Mouse (Mus musculus): ENCODE results near the gene Slx1b.
"Not testable (repeated sequence)": the region's sequence is repeated elsewhere in the genome, so short reads cannot be mapped to it uniquely, and the experiment has no call there.

The Slx1b gene

GRCm38 (mm10) chr7:126702861-126703756 lies 7.5 kb upstream of the Slx1b start:
- no peak for DNase-seq (ENCODE audit: low spot score)

GRCm38 (mm10) chr7:126702358-126702757 lies 6.8 kb upstream of the Slx1b start:
- no peak for DNase-seq (ENCODE audit: low spot score)

- DNase-seq (ENCODE audit: low spot score), result no peak
These were observed 6.2 kb upstream of the Slx1b start for GRCm38 (mm10) chr7:126701559-126702357.

GRCm38 (mm10) chr7:126701070-126701469 lies 5.5 kb upstream of the Slx1b start:
- DNase-seq (ENCODE audit: low spot score), result peak; percentile 64

- DNase-seq (ENCODE audit: low spot score), result no peak
These were observed 4.8 kb upstream of the Slx1b start for GRCm38 (mm10) chr7:126700063-126701015.

GRCm38 (mm10) chr7:126697838-126698237 lies 2.3 kb upstream of the Slx1b start:
- DNase-seq (ENCODE audit: low spot score), result no peak

- DNase-seq (ENCODE audit: low spot score), result no peak
These were observed 1.3 kb upstream of the Slx1b start for GRCm38 (mm10) chr7:126696886-126697285.

GRCm38 (mm10) chr7:126696303-126696702 lies 719 bp upstream of the Slx1b start:
- DNase-seq (ENCODE audit: low spot score), result no peak

- DNase-seq (ENCODE audit: low spot score), result no peak
These were observed 373 bp downstream of the Slx1b start, which contains the start of gene Bola2 for GRCm38 (mm10) chr7:126695210-126695611. Gene Bola2 (plus strand): TSS chr7:126695401.

- no peak for DNase-seq (ENCODE audit: low spot score)
These were observed 1.0 kb downstream of the Slx1b start for GRCm38 (mm10) chr7:126694441-126695051.

- DNase-seq (ENCODE audit: low spot score), result no peak
These were observed 1.8 kb downstream of the Slx1b start for GRCm38 (mm10) chr7:126693781-126694180.

GRCm38 (mm10) chr7:126693256-126693655 lies 2.3 kb downstream of the Slx1b start:
- DNase-seq (ENCODE audit: low spot score), result peak; percentile 67

- no peak for DNase-seq (ENCODE audit: low spot score)
These were observed 3.2 kb downstream of the Slx1b start for GRCm38 (mm10) chr7:126692426-126692825.

GRCm38 (mm10) chr7:126691676-126692075 lies 3.9 kb downstream of the Slx1b start:
- no peak for DNase-seq (ENCODE audit: low spot score)

GRCm38 (mm10) chr7:126690737-126691136 lies 4.8 kb downstream of the Slx1b start:
- no peak for DNase-seq (ENCODE audit: low spot score)

- DNase-seq (ENCODE audit: low spot score), result no peak
These were observed 6.6 kb downstream of the Slx1b start for GRCm38 (mm10) chr7:126689021-126689420.

- not testable (repeated sequence) for DNase-seq (ENCODE audit: low spot score)
These were observed 7.4 kb downstream of the Slx1b start for GRCm38 (mm10) chr7:126688156-126688555.

GRCm38 (mm10) chr7:126681221-126681620 lies 14.4 kb downstream of the Slx1b start:
- no peak for DNase-seq (ENCODE audit: low spot score)

GRCm38 (mm10) chr7:126679683-126680082 lies 15.9 kb downstream of the Slx1b start:
- no peak for DNase-seq (ENCODE audit: low spot score)

GRCm38 (mm10) chr7:126678545-126679341 lies 16.8 kb downstream of the Slx1b start:
- DNase-seq (ENCODE audit: low spot score), result peak; percentile 68
